Mouse (Mus musculus) bone marrow macrophage, adult 2 months (primary cell): ENCODE measurements around the gene Selenow.
"Not testable (repeated sequence)": the region's sequence is repeated elsewhere in the genome, so short reads cannot be mapped to it uniquely, and the experiment has no call there.

Experiments
- CTCF ChIP-seq: IDR thresholded peaks from 2 replicates; pipeline ENCODE4 v1.5.1; 2012; ENCODE audit warnings: low read depth, mild to moderate bottlenecking, low read length, moderate library complexity
- POLR2A ChIP-seq: IDR thresholded peaks from 2 replicates; pipeline ENCODE4 v1.6.1; 2012; ENCODE audit warnings: mild to moderate bottlenecking, low read depth, low read length, borderline replicate concordance

DNA sequence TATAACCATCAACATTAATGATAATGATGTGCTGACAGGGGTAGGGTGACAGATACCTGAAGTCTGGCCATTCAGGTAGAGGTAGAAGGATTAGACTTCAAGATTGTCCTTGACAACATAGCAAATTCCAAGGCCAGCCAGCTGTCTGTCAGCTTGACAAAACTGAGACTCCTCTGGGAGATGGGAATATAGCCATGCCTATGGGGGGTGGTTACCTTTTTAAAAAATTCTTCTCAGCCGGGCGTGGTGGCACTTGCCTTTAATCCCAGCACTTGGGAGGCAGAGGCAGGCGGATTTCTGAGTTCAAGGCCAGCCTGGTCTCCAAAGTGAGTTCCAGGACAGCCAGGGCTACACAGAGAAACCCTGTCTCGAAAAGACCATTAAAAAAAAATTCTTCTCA lies 6.5 kb downstream of the Selenow start:
- not testable (repeated sequence) for TF ChIP-seq POLR2A, CTCF
